Mouse (Mus musculus) regulatory T cell (primary cell): ENCODE data around the gene Camk2b.
"Not testable (repeated sequence)": the region's sequence is repeated elsewhere in the genome, so short reads cannot be mapped to it uniquely, and the experiment has no call there.

Experiments used
- in situ Hi-C: fragments of 300-600 bp; cut with MboI, MseI; formaldehyde crosslinking; loops from one replicate; pipeline ENCODE4 v1.15.1; 2025; ENCODE audit warnings: high pct_unique_total_duplicates

Gene Camk2b

GRCm38 (mm10) chr11:5949586-5950352 lies 116.4 kb downstream of the Camk2b start, which contains the start of gene Gck:
TSS of gene Gck (minus strand) at chr11:5950081.
- in situ Hi-C loops, result no loop called here

- in situ Hi-C loops, result no loop called here
Observed at GRCm38 (mm10) chr11:5948546-5949250, 117.5 kb downstream of the Camk2b start.

GRCm38 (mm10) chr11:5947796-5948195 lies 118.4 kb downstream of the Camk2b start:
- in situ Hi-C loops, result no loop called here

GRCm38 (mm10) chr11:5945096-5945495 lies 121.1 kb downstream of the Camk2b start:
- in situ Hi-C loops, result no loop called here

GRCm38 (mm10) chr11:5942966-5943365 lies 123.2 kb downstream of the Camk2b start:
- in situ Hi-C loops, result no loop called here

GRCm38 (mm10) chr11:5934531-5934930 lies 131.6 kb downstream of the Camk2b start:
- in situ Hi-C loops, result not testable (repeated sequence)

- in situ Hi-C loops, result not testable (repeated sequence)
Observed at GRCm38 (mm10) chr11:5931947-5932346, 134.2 kb downstream of the Camk2b start.

GRCm38 (mm10) chr11:5930578-5930977 lies 135.6 kb downstream of the Camk2b start:
- in situ Hi-C loops, result no loop called here

GRCm38 (mm10) chr11:5926696-5927220 lies 139.4 kb downstream of the Camk2b start:
- in situ Hi-C loops, result loop anchor here (5.0 kb wide), 1 partner anchor 51 kb away; no protein-coding TSS in a partner anchor

- in situ Hi-C loops, result loop anchor here (5.0 kb wide), 1 partner anchor 53 kb away; no protein-coding TSS in a partner anchor
Observed at GRCm38 (mm10) chr11:5924699-5925098, 141.5 kb downstream of the Camk2b start.

GRCm38 (mm10) chr11:5920323-5920960 lies 145.7 kb downstream of the Camk2b start:
- in situ Hi-C loops, result no loop called here
